Mouse (Mus musculus) CH12.LX (cell line): ENCODE measurements around the gene Dhdds. TPM values are rescaled to one million over a fixed set of nuclear protein-coding genes. Genes with fewer than 3 reads are reported as not detected.

Experiments used
- DNase-seq: peaks from one replicate; pipeline ENCODE4 v3.0.0-alpha.2; 2013; ENCODE audit errors: extremely low read depth
- H3K27ac ChIP-seq: 2 replicates; pipeline ENCODE4 v1.5.1; 2012; ENCODE audit warnings: low read depth, mild to moderate bottlenecking, control low read depth, moderate library complexity; ENCODE audit not compliant: insufficient read depth
- H3K27me3 ChIP-seq: replicated peaks from 2 replicates; pipeline ENCODE3; 2012; ENCODE audit warnings: inconsistent platforms
- H3K36me3 ChIP-seq, 2 experiments: replicated peaks in 1 of 2; 2 replicates each; pipeline versions ENCODE3 to v1.6.1; 2012; ENCODE audit warnings: inconsistent platforms in 1 of 2, low read length in 1 of 2, mild to moderate bottlenecking in 1 of 2, mixed read lengths in 1 of 2, moderate library complexity in 1 of 2; ENCODE audit not compliant: control insufficient read depth in 1 of 2, insufficient read depth in 1 of 2
- H3K4me1 ChIP-seq, 2 experiments: 2 replicates each; pipeline ENCODE4 v1.6.1; 2012; ENCODE audit warnings: inconsistent platforms in 1 of 2, moderate library complexity in 1 of 2; ENCODE audit not compliant: insufficient read depth in 2 of 2, control insufficient read depth in 1 of 2
- H3K4me2 ChIP-seq: 2 replicates; pipeline ENCODE4 v1.6.1; 2012; ENCODE audit warnings: low read depth, mild to moderate bottlenecking, control low read depth; ENCODE audit not compliant: poor library complexity, insufficient read depth, severe bottlenecking
- H3K4me3 ChIP-seq, 3 experiments: fragments of 150-350 bp in 1 of 3; sonication (generic) in 1 of 3; replicated peaks in 1 of 3; 2 replicates each; pipeline versions ENCODE3 to v1.5.1; 2011 to 2012; ENCODE audit warnings: low read depth in 2 of 3, low read length in 2 of 3, mild to moderate bottlenecking in 2 of 3, moderate library complexity in 2 of 3, control low read depth in 1 of 3, improper control_type of control experiment in 1 of 3, inconsistent platforms in 1 of 3, mixed read lengths in 1 of 3; ENCODE audit not compliant: poor library complexity in 1 of 3
- H3K79me2 ChIP-seq: replicated peaks from 2 replicates; pipeline ENCODE4 v1.6.1; 2012; ENCODE audit warnings: mild to moderate bottlenecking, moderate library complexity; ENCODE audit not compliant: control insufficient read depth, poor library complexity, insufficient read depth, severe bottlenecking; ENCODE audit errors: extremely low read depth
- H3K9ac ChIP-seq: 2 replicates; pipeline ENCODE4 v1.6.1; 2012; ENCODE audit warnings: low read depth, mild to moderate bottlenecking, control low read depth, moderate library complexity; ENCODE audit not compliant: insufficient read depth
- H3K9me3 ChIP-seq: replicated peaks from 2 replicates; pipeline ENCODE3; 2012; ENCODE audit warnings: low read length, inconsistent platforms, mixed read lengths
- BHLHE40 ChIP-seq: IDR thresholded peaks from 2 replicates; pipeline ENCODE4 v1.6.1; 2011; ENCODE audit warnings: mild to moderate bottlenecking, low read depth, low read length, improper control_type of control experiment
- CHD1 ChIP-seq: IDR thresholded peaks from 2 replicates; pipeline ENCODE4 v1.6.1; 2012; ENCODE audit warnings: low read depth, low read length, improper control_type of control experiment, inconsistent platforms
- CHD2 ChIP-seq: IDR thresholded peaks from 2 replicates; pipeline ENCODE4 v1.6.1; 2011; ENCODE audit warnings: low read length, improper control_type of control experiment
- CTCF ChIP-seq, 2 experiments: IDR thresholded peaks in 1 of 2; conservative IDR thresholded peaks in 1 of 2; 2 replicates each; pipeline ENCODE4 v1.5.1; 2011 to 2012; ENCODE audit warnings: low read depth in 2 of 2, low read length in 2 of 2, improper control_type of control experiment in 1 of 2, inconsistent platforms in 1 of 2, mild to moderate bottlenecking in 1 of 2, moderate library complexity in 1 of 2
- EP300 ChIP-seq: IDR thresholded peaks from 2 replicates; pipeline ENCODE4 v1.6.1; 2011; ENCODE audit warnings: low read length, improper control_type of control experiment
- GABPA ChIP-seq: IDR thresholded peaks from 2 replicates; pipeline ENCODE4 v1.6.1; 2012; ENCODE audit warnings: low read depth, low read length, improper control_type of control experiment, inconsistent platforms; ENCODE audit not compliant: insufficient replicate concordance
- IRF4 ChIP-seq: IDR thresholded peaks from 2 replicates; pipeline ENCODE4 v1.6.1; 2014; ENCODE audit warnings: low read depth, mild to moderate bottlenecking, inconsistent platforms, low read length, improper control_type of control experiment
- JUND ChIP-seq: conservative IDR thresholded peaks from 2 replicates; pipeline ENCODE4 v1.6.1; 2011; ENCODE audit warnings: low read depth, low read length, improper control_type of control experiment
- KAT2A ChIP-seq: IDR thresholded peaks from 2 replicates; pipeline ENCODE4 v1.6.1; 2012; ENCODE audit warnings: low read length, improper control_type of control experiment, inconsistent platforms; ENCODE audit not compliant: insufficient replicate concordance
- MAFK ChIP-seq: IDR thresholded peaks from 2 replicates; pipeline ENCODE4 v1.6.1; 2011; ENCODE audit warnings: low read length, improper control_type of control experiment; ENCODE audit not compliant: insufficient replicate concordance
- MAX ChIP-seq: IDR thresholded peaks from 2 replicates; pipeline ENCODE4 v1.6.1; 2011; ENCODE audit warnings: low read length, improper control_type of control experiment
- MXI1 ChIP-seq: IDR thresholded peaks from 2 replicates; pipeline ENCODE4 v1.6.1; 2011; ENCODE audit warnings: mild to moderate bottlenecking, low read depth, low read length, improper control_type of control experiment
- NELFE ChIP-seq: IDR thresholded peaks from 2 replicates; pipeline ENCODE4 v1.6.1; 2011; ENCODE audit warnings: low read depth, low read length, improper control_type of control experiment
- PAX5 ChIP-seq: IDR thresholded peaks from 2 replicates; pipeline ENCODE4 v1.6.1; 2012; ENCODE audit warnings: low read length, inconsistent platforms, mixed read lengths
- POLR2A ChIP-seq: IDR thresholded peaks from 2 replicates; pipeline ENCODE4 v1.6.1; 2011; ENCODE audit warnings: low read depth, mild to moderate bottlenecking, improper control_type of control experiment, low read length
- POLR2AphosphoS2 ChIP-seq: IDR thresholded peaks from 2 replicates; pipeline ENCODE4 v1.6.1; 2011; ENCODE audit warnings: low read depth, low read length, improper control_type of control experiment
- SMC3 ChIP-seq: IDR thresholded peaks from 2 replicates; pipeline ENCODE4 v1.6.1; 2011; ENCODE audit warnings: low read depth, low read length, improper control_type of control experiment
- TCF12 ChIP-seq: IDR thresholded peaks from 2 replicates; pipeline ENCODE4 v1.6.1; 2014; ENCODE audit warnings: low read depth, mild to moderate bottlenecking, inconsistent platforms, low read length, improper control_type of control experiment
- UBTF ChIP-seq: IDR thresholded peaks from 2 replicates; pipeline ENCODE4 v1.6.1; 2012; ENCODE audit warnings: low read depth, mild to moderate bottlenecking, inconsistent platforms, low read length, improper control_type of control experiment, moderate library complexity
- ZC3H11A ChIP-seq: IDR thresholded peaks from 2 replicates; pipeline ENCODE4 v1.6.1; 2012; ENCODE audit warnings: low read depth, mild to moderate bottlenecking, inconsistent platforms, low read length, improper control_type of control experiment
- ZNF384 ChIP-seq: IDR thresholded peaks from 2 replicates; pipeline ENCODE4 v1.6.1; 2012; ENCODE audit warnings: low read depth, low read length, improper control_type of control experiment, inconsistent platforms
- dilution Hi-C: fragments of 300-500 bp; cut with MboI; formaldehyde crosslinking; loops from 2 replicates; pipeline ENCODE4 v1.14.3; 2020; ENCODE audit warnings: low sequenced_read_pairs; ENCODE audit not compliant: extremely low pct_unique_long_range_greater_than_20kb, extremely low pct_ligation_motif_present
- in situ Hi-C: fragments of 300-500 bp; cut with MboI; formaldehyde crosslinking; loops from 3 replicates; pipeline ENCODE4 v1.14.3; 2019; ENCODE audit warnings: low sequenced_read_pairs, low pct_ligation_motif_present, low pct_unique_long_range_greater_than_20kb, mixed read lengths
- polyA plus RNA-seq: library from polyadenylated mRNA; unstranded; fragments of >175 nt; gene quantifications from 2 replicates; pipeline ENCODE4 v1.2.1, GENCODE M21; 2012; ENCODE audit warnings: low read depth; ENCODE audit not compliant: insufficient read length
- total RNA-seq, 2 experiments: library from RNA; depleted of rRNA; stranded (reverse); fragments of 300-350 nt in 1 of 2; fragments of >200 nt in 1 of 2; gene quantifications; 2 replicates each; pipeline ENCODE4 v1.2.3; 2012 to 2014

Gene Dhdds
- total and polyA plus RNA-seq, 3 experiments: 12.9 to 33.1 (median 29.4) TPM

- dilution Hi-C loops: no loop called here
- TF ChIP-seq POLR2A (no peak), MXI1 (no peak), ZNF384 (no peak), TCF12 (no peak)
- peaks cover 14% of the 10 kb centered on the region for H3K79me2 ChIP-seq
- H3K27me3 ChIP-seq: peaks cover 15% of the 10 kb centered on the region
- no peak overlapping the region for H3K9ac ChIP-seq
- H3K4me3 ChIP-seq: no peak overlapping the region
- peaks cover 2 to 9% of the 10 kb centered on the region in 2 experiments for H3K36me3 ChIP-seq
- H3K4me1 ChIP-seq: peaks cover 0 to 22% of the 10 kb centered on the region in 2 experiments
- in situ Hi-C loops: no loop called here
- DNase-seq: no peak
- H3K4me2 ChIP-seq: no peak overlapping the region
- H3K27ac ChIP-seq: no peak overlapping the region
- H3K9me3 ChIP-seq: no peaks in the 10 kb centered on the region
Measured at GRCm38 (mm10) chr4:134002903-134003302, 2.2 kb upstream of the Dhdds start.

GRCm38 (mm10) chr4:134002246-134002645 is 1.5 kb upstream of the Dhdds start:
- H3K36me3 ChIP-seq: peaks cover 5 to 14% of the 10 kb centered on the region in 2 experiments
- peaks cover 14% of the 10 kb centered on the region for H3K79me2 ChIP-seq
- H3K27me3 ChIP-seq: peaks cover 11% of the 10 kb centered on the region
- in situ Hi-C loops: no loop called here
- no peak overlapping the region for H3K27ac ChIP-seq
- peaks cover 0 to 22% of the 10 kb centered on the region in 2 experiments for H3K4me1 ChIP-seq
- TF ChIP-seq UBTF (no peak), GABPA (no peak), POLR2AphosphoS2 (no peak), KAT2A (no peak), MAFK (no peak), BHLHE40 (no peak), PAX5 (no peak), ZNF384 (no peak), NELFE (no peak), JUND (no peak), CHD1 (no peak), MAX (no peak), MXI1 (no peak), EP300 (no peak)
- H3K9ac ChIP-seq: no peak overlapping the region
- H3K4me3 ChIP-seq: no peak overlapping the region
- H3K9me3 ChIP-seq: no peaks in the 10 kb centered on the region
- H3K4me2 ChIP-seq: no peak overlapping the region
- DNase-seq: no peak
- dilution Hi-C loops: no loop called here

- H3K9me3 ChIP-seq: no peaks in the 10 kb centered on the region
- H3K9ac ChIP-seq: no peak overlapping the region
- no peak overlapping the region for H3K4me2 ChIP-seq
- H3K27ac ChIP-seq: no peak overlapping the region
- peaks cover 0 to 22% of the 10 kb centered on the region in 2 experiments for H3K4me1 ChIP-seq
- H3K4me3 ChIP-seq: no peak overlapping the region
- in situ Hi-C loops (no loop called here), dilution Hi-C loops (no loop called here)
- H3K79me2 ChIP-seq: peaks cover 14% of the 10 kb centered on the region
- no peak for TF ChIP-seq IRF4
- no peak for TF ChIP-seq CTCF (conservative IDR thresholded peaks at IDR 0.05 in 1 of 2, IDR thresholded peaks at IDR 0.05 in 1 of 2; ENCODE audit: low read depth in 2 of 2, low read length in 2 of 2)
- TF ChIP-seq ZC3H11A: no peak
- TF ChIP-seq MXI1: no peak
- TF ChIP-seq SMC3: no peak
- TF ChIP-seq CHD2: no peak
- no peak for TF ChIP-seq MAX
- TF ChIP-seq KAT2A: no peak
- peaks cover 11% of the 10 kb centered on the region for H3K27me3 ChIP-seq
- peaks cover 9 to 19% of the 10 kb centered on the region in 2 experiments for H3K36me3 ChIP-seq
- no peak for DNase-seq
Measured at GRCm38 (mm10) chr4:134001710-134002109, 992 bp upstream of the Dhdds start.
